Mouse (Mus musculus) CH12.LX (cell line): ENCODE measurements at regions not wholly inside any gene's neighbourhood (a gene's known extent, or its start where the extent isn't known, plus 50 kb on each side); places are given as distances from the start of the nearest gene placed in this dataset.
"Not testable (repeated sequence)": the region's sequence is repeated elsewhere in the genome, so short reads cannot be mapped to it uniquely, and the experiment has no call there.

Source experiments
- DNase-seq: peaks from one replicate; pipeline ENCODE4 v3.0.0-alpha.2; 2013; ENCODE audit errors: extremely low read depth
- H3K27ac ChIP-seq: 2 replicates; pipeline ENCODE4 v1.5.1; 2012; ENCODE audit warnings: low read depth, mild to moderate bottlenecking, control low read depth, moderate library complexity; ENCODE audit not compliant: insufficient read depth
- H3K27me3 ChIP-seq: replicated peaks from 2 replicates; pipeline ENCODE3; 2012; ENCODE audit warnings: inconsistent platforms
- H3K36me3 ChIP-seq, 2 experiments: replicated peaks in 1 of 2; 2 replicates each; pipeline versions ENCODE3 to v1.6.1; 2012; ENCODE audit warnings: inconsistent platforms in 1 of 2, low read length in 1 of 2, mild to moderate bottlenecking in 1 of 2, mixed read lengths in 1 of 2, moderate library complexity in 1 of 2; ENCODE audit not compliant: control insufficient read depth in 1 of 2, insufficient read depth in 1 of 2
- H3K4me1 ChIP-seq, 2 experiments: 2 replicates each; pipeline ENCODE4 v1.6.1; 2012; ENCODE audit warnings: inconsistent platforms in 1 of 2, moderate library complexity in 1 of 2; ENCODE audit not compliant: insufficient read depth in 2 of 2, control insufficient read depth in 1 of 2
- H3K4me2 ChIP-seq: 2 replicates; pipeline ENCODE4 v1.6.1; 2012; ENCODE audit warnings: low read depth, mild to moderate bottlenecking, control low read depth; ENCODE audit not compliant: poor library complexity, insufficient read depth, severe bottlenecking
- H3K4me3 ChIP-seq, 3 experiments: fragments of 150-350 bp in 1 of 3; sonication (generic) in 1 of 3; replicated peaks in 1 of 3; 2 replicates each; pipeline versions ENCODE3 to v1.5.1; 2011 to 2012; ENCODE audit warnings: low read depth in 2 of 3, low read length in 2 of 3, mild to moderate bottlenecking in 2 of 3, moderate library complexity in 2 of 3, control low read depth in 1 of 3, improper control_type of control experiment in 1 of 3, inconsistent platforms in 1 of 3, mixed read lengths in 1 of 3; ENCODE audit not compliant: poor library complexity in 1 of 3
- H3K79me2 ChIP-seq: replicated peaks from 2 replicates; pipeline ENCODE4 v1.6.1; 2012; ENCODE audit warnings: mild to moderate bottlenecking, moderate library complexity; ENCODE audit not compliant: control insufficient read depth, poor library complexity, insufficient read depth, severe bottlenecking; ENCODE audit errors: extremely low read depth
- H3K9ac ChIP-seq: 2 replicates; pipeline ENCODE4 v1.6.1; 2012; ENCODE audit warnings: low read depth, mild to moderate bottlenecking, control low read depth, moderate library complexity; ENCODE audit not compliant: insufficient read depth
- H3K9me3 ChIP-seq: replicated peaks from 2 replicates; pipeline ENCODE3; 2012; ENCODE audit warnings: low read length, inconsistent platforms, mixed read lengths
- BHLHE40 ChIP-seq: IDR thresholded peaks from 2 replicates; pipeline ENCODE4 v1.6.1; 2011; ENCODE audit warnings: mild to moderate bottlenecking, low read depth, low read length, improper control_type of control experiment
- CHD1 ChIP-seq: IDR thresholded peaks from 2 replicates; pipeline ENCODE4 v1.6.1; 2012; ENCODE audit warnings: low read depth, low read length, improper control_type of control experiment, inconsistent platforms
- CTCF ChIP-seq, 2 experiments: IDR thresholded peaks in 1 of 2; conservative IDR thresholded peaks in 1 of 2; 2 replicates each; pipeline ENCODE4 v1.5.1; 2011 to 2012; ENCODE audit warnings: low read depth in 2 of 2, low read length in 2 of 2, improper control_type of control experiment in 1 of 2, inconsistent platforms in 1 of 2, mild to moderate bottlenecking in 1 of 2, moderate library complexity in 1 of 2
- ETS1 ChIP-seq: conservative IDR thresholded peaks from 2 replicates; pipeline ENCODE4 v1.6.1; 2012; ENCODE audit warnings: low read depth, mild to moderate bottlenecking, inconsistent platforms, low read length, improper control_type of control experiment, moderate library complexity
- GABPA ChIP-seq: IDR thresholded peaks from 2 replicates; pipeline ENCODE4 v1.6.1; 2012; ENCODE audit warnings: low read depth, low read length, improper control_type of control experiment, inconsistent platforms; ENCODE audit not compliant: insufficient replicate concordance
- HCFC1 ChIP-seq: IDR thresholded peaks from 2 replicates; pipeline ENCODE4 v1.6.1; 2012; ENCODE audit warnings: low read depth, mild to moderate bottlenecking, inconsistent platforms, low read length, improper control_type of control experiment
- JUN ChIP-seq: IDR thresholded peaks from 2 replicates; pipeline ENCODE4 v1.6.1; 2011; ENCODE audit warnings: low read depth, mild to moderate bottlenecking, low read length, improper control_type of control experiment, moderate library complexity; ENCODE audit not compliant: insufficient read depth
- KAT2A ChIP-seq: IDR thresholded peaks from 2 replicates; pipeline ENCODE4 v1.6.1; 2012; ENCODE audit warnings: low read length, improper control_type of control experiment, inconsistent platforms; ENCODE audit not compliant: insufficient replicate concordance
- MAFK ChIP-seq: IDR thresholded peaks from 2 replicates; pipeline ENCODE4 v1.6.1; 2011; ENCODE audit warnings: low read length, improper control_type of control experiment; ENCODE audit not compliant: insufficient replicate concordance
- MAX ChIP-seq: IDR thresholded peaks from 2 replicates; pipeline ENCODE4 v1.6.1; 2011; ENCODE audit warnings: low read length, improper control_type of control experiment
- MYC ChIP-seq: IDR thresholded peaks from 2 replicates; pipeline ENCODE4 v1.6.1; 2011; ENCODE audit warnings: low read depth, mild to moderate bottlenecking, improper control_type of control experiment, low read length
- NRF1 ChIP-seq: IDR thresholded peaks from 2 replicates; pipeline ENCODE4 v1.6.1; 2014; ENCODE audit warnings: low read depth, mild to moderate bottlenecking, inconsistent platforms, low read length, improper control_type of control experiment, moderate library complexity
- PAX5 ChIP-seq: IDR thresholded peaks from 2 replicates; pipeline ENCODE4 v1.6.1; 2012; ENCODE audit warnings: low read length, inconsistent platforms, mixed read lengths
- POLR2AphosphoS2 ChIP-seq: IDR thresholded peaks from 2 replicates; pipeline ENCODE4 v1.6.1; 2011; ENCODE audit warnings: low read depth, low read length, improper control_type of control experiment
- ZC3H11A ChIP-seq: IDR thresholded peaks from 2 replicates; pipeline ENCODE4 v1.6.1; 2012; ENCODE audit warnings: low read depth, mild to moderate bottlenecking, inconsistent platforms, low read length, improper control_type of control experiment
- ZKSCAN1 ChIP-seq: IDR thresholded peaks from 2 replicates; pipeline ENCODE4 v1.6.1; 2012; ENCODE audit warnings: low read depth, inconsistent platforms, low read length, improper control_type of control experiment, borderline replicate concordance
- ZMIZ1 ChIP-seq: IDR thresholded peaks from 2 replicates; pipeline ENCODE4 v1.6.1; 2012; ENCODE audit warnings: low read depth, mild to moderate bottlenecking, inconsistent platforms, low read length, improper control_type of control experiment
- ZNF384 ChIP-seq: IDR thresholded peaks from 2 replicates; pipeline ENCODE4 v1.6.1; 2012; ENCODE audit warnings: low read depth, low read length, improper control_type of control experiment, inconsistent platforms
- dilution Hi-C: fragments of 300-500 bp; cut with MboI; formaldehyde crosslinking; loops from 2 replicates; pipeline ENCODE4 v1.14.3; 2020; ENCODE audit warnings: low sequenced_read_pairs; ENCODE audit not compliant: extremely low pct_unique_long_range_greater_than_20kb, extremely low pct_ligation_motif_present
- in situ Hi-C: fragments of 300-500 bp; cut with MboI; formaldehyde crosslinking; loops from 3 replicates; pipeline ENCODE4 v1.14.3; 2019; ENCODE audit warnings: low sequenced_read_pairs, low pct_ligation_motif_present, low pct_unique_long_range_greater_than_20kb, mixed read lengths

- in situ Hi-C loops: no loop called here
- Histone ChIP-seq H3K36me3 (no peaks in the 10 kb centered on the region), H3K4me3 (no peak overlapping the region), H3K79me2 (no peaks in the 10 kb centered on the region), H3K9me3 (no peaks in the 10 kb centered on the region), H3K4me1 (no peaks in the 10 kb centered on the region)
- DNase-seq: no peak
- no peak for TF ChIP-seq MAX
- TF ChIP-seq ZC3H11A: no peak
- no peak for TF ChIP-seq GABPA
- TF ChIP-seq JUN: no peak
- no peak for TF ChIP-seq NRF1
- TF ChIP-seq ZNF384: no peak
- TF ChIP-seq PAX5: no peak
- no peak for TF ChIP-seq MYC
- TF ChIP-seq KAT2A: no peak
- no peak for TF ChIP-seq BHLHE40
- TF ChIP-seq ETS1: no peak
- no peak for TF ChIP-seq MAFK
- TF ChIP-seq CHD1: no peak
- no peak for TF ChIP-seq HCFC1
- TF ChIP-seq POLR2AphosphoS2: no peak
- TF ChIP-seq ZKSCAN1: no peak
- TF ChIP-seq ZMIZ1: no peak
- no peak for TF ChIP-seq CTCF (conservative IDR thresholded peaks at IDR 0.05 in 1 of 2, IDR thresholded peaks at IDR 0.05 in 1 of 2; ENCODE audit: low read depth in 2 of 2, low read length in 2 of 2)
- TF ChIP-seq, all 38 proteins: peak for 0
- Histone ChIP-seq H3K4me2 (no peak overlapping the region), H3K27me3 (no peaks in the 10 kb centered on the region), H3K9ac (no peak overlapping the region), H3K27ac (no peak overlapping the region)
- dilution Hi-C loops: no loop called here
Measured at GRCm38 (mm10) chr9:84499507-84499906, 574.6 kb downstream of the Bckdhb start.

- H3K4me2 ChIP-seq, H3K9ac ChIP-seq, H3K4me1 ChIP-seq, H3K4me3 ChIP-seq, H3K27me3 ChIP-seq, H3K27ac ChIP-seq, H3K36me3 ChIP-seq, DNase-seq, H3K79me2 ChIP-seq, in situ Hi-C loops, H3K9me3 ChIP-seq, dilution Hi-C loops: not testable (repeated sequence)
Measured at GRCm38 (mm10) chr9:84502981-84503380, 578.0 kb downstream of the Bckdhb start.
